Mouse (Mus musculus) liver, embryonic 13.5 days (tissue): ENCODE measurements around the gene Izumo4. TPM values are rescaled to one million over a fixed set of nuclear protein-coding genes. Genes with fewer than 3 reads are reported as not detected.
A peak's percentile ranks its signal among the peaks of the same experiment; 100 is the strongest.

ENCODE experiments used
- ATAC-seq: fragments of 200-750 bp; cut with Nextera tagmentation; 2 replicates; pipeline ENCODE4 v1.8.0; 2017; ENCODE audit warnings: low read depth, mild to moderate bottlenecking, moderate number of reproducible peaks, moderate library complexity
- DNase-seq: peaks from one replicate; pipeline ENCODE4 v3.0.0; 2022
- H3K27ac ChIP-seq: fragments of 300-500 bp; sonication (generic); 2 replicates; pipeline ENCODE4 v1.5.1; 2015; ENCODE audit warnings: moderate library complexity, mild to moderate bottlenecking, inconsistent platforms
- H3K27me3 ChIP-seq: fragments of 300-500 bp; sonication (generic); 2 replicates; pipeline ENCODE4 v1.6.1; 2015; ENCODE audit warnings: mild to moderate bottlenecking, inconsistent platforms
- H3K36me3 ChIP-seq: fragments of 300-500 bp; sonication (generic); 2 replicates; pipeline ENCODE4 v1.6.1; 2015; ENCODE audit warnings: mild to moderate bottlenecking, inconsistent platforms
- H3K4me1 ChIP-seq: fragments of 300-500 bp; sonication (generic); replicated peaks from 2 replicates; pipeline ENCODE4 v1.6.1; 2015; ENCODE audit warnings: inconsistent platforms
- H3K4me2 ChIP-seq: fragments of 300-500 bp; sonication (generic); 2 replicates; pipeline ENCODE4 v1.6.1; 2015; ENCODE audit warnings: inconsistent platforms, mild to moderate bottlenecking, moderate library complexity
- H3K4me3 ChIP-seq: fragments of 300-500 bp; sonication (generic); replicated peaks from 2 replicates; pipeline ENCODE4 v1.5.1; 2015; ENCODE audit warnings: mild to moderate bottlenecking, inconsistent platforms
- H3K9ac ChIP-seq: fragments of 300-500 bp; sonication (generic); 2 replicates; pipeline ENCODE4 v1.6.1; 2015; ENCODE audit warnings: mild to moderate bottlenecking, inconsistent platforms
- H3K9me3 ChIP-seq: fragments of 300-500 bp; sonication (generic); replicated peaks from 2 replicates; pipeline ENCODE4 v1.6.1; 2016; ENCODE audit warnings: inconsistent platforms
- WGBS: fragments of 180-500 bp; shearing (Covaris S2); methylation state at CpG from one replicate; pipeline ENCODE4 v1.1.7; 2015; ENCODE audit not compliant: insufficient replicate concordance; 5-methylcytosine and 5-hydroxymethylcytosine counted together
- polyA plus RNA-seq: library from polyadenylated mRNA; unstranded; fragments of >200 nt; fragmentation: Nextera tagmentation; extraction: Ambion mirVana; gene quantifications from 2 replicates; pipeline ENCODE4 v1.2.1, GENCODE M21; 2015

The Izumo4 gene
- polyA plus RNA-seq, 1 experiment from 2014 or later: 7.5 TPM

DNA sequence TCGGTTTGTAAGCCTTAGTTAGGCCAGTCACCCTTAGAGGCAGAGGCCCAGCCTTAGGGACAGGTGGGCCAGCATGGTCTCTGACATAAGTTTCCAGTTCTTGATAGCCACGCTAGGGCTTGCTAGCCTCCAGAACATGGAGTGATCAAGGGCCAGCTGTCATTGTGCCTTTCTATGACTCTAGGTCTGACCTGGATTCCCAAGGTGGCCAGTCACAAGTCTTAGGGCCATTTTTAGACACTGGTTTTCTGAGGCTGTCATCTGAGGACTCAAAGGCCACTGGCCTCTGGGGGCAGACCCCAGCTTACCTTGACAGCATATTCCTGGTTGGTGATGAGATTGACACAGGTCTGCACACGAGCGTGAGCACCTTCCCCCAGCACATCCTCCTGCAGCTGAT lies 30.7 kb upstream of the Izumo4 start:
- 85% methylated on average over 4 of the region's 4 CpGs for WGBS
- Histone ChIP-seq H3K36me3 (peaks cover 82% of the 10 kb centered on the region), H3K4me2 (no peak overlapping the region), H3K9ac (no peak overlapping the region), H3K27me3 (no peaks in the 10 kb centered on the region), H3K9me3 (no peaks in the 10 kb centered on the region), H3K4me1 (peaks cover 66% of the 10 kb centered on the region), H3K27ac (no peak overlapping the region), H3K4me3 (no peak overlapping the region)
- no peak for DNase-seq
- no peak for ATAC-seq

DNA sequence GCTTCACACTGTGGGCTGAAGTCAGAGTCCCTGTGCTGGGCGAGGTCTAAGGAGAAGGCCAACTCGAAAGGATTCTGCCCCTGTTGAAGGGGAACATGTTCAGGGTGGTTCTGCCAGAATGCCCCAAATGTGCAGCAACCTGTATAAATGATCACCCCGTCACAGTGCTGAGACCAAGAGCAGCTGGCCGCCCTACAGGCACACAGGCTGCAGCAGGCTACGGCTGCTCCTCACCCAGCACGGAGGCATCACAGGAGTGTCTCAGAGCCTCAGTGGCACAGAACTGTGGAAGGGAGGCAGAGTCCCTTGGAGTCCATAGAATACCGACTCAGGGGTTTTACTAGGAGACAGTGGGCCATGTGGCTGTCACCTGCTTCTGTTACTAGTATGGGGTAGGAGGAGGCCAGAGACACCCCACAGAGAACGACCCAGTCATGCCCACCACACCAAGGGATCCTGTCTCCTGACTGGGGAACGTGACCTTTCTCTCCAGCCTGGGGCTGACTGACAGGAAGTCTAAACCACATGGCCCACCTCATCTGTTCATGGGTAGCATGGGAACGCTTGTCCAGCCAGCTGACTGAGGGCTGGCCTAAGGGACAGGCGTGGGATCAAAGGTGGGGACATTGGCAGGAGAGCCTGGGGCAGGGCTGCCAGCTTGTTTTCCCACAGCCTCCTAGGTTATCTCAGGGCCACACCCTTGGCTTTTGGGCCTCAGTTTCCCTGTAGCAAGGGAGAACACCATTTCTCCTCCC lies 29.9 kb upstream of the Izumo4 start:
- WGBS: 78% methylated on average over 11 of the region's 11 CpGs
- peaks cover 62% of the 10 kb centered on the region for H3K4me1 ChIP-seq
- peak overlapping the region; percentile 98 for H3K4me2 ChIP-seq
- no peaks in the 10 kb centered on the region for H3K27me3 ChIP-seq
- ATAC-seq: no peak
- H3K36me3 ChIP-seq: peaks cover 73% of the 10 kb centered on the region
- no peaks in the 10 kb centered on the region for H3K9me3 ChIP-seq
- no peak overlapping the region for H3K4me3 ChIP-seq
- H3K27ac ChIP-seq: peak overlapping the region; percentile 100
- H3K9ac ChIP-seq: peak overlapping the region; percentile 99; the same call in 1 of the 2 replicates
- no peak for DNase-seq

DNA sequence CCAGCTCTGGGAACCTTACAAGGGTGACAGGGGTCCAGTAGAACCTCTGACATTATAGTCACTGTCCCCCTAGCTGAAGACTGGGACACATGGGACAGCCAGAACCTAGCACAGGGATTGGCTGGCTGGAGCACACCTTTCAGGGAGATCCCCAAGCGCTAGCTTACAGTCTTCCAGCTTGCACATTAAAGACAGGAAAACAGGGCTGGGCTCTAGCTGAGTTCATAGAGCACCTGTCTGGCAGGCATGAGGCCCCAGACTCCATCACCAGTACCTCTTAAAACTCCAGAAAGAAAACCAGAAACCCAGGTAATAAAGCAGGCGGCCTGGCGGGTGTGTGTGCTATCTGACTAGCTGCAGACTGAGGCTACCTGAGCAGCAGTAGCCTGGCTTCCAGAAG lies 28.3 kb upstream of the Izumo4 start:
- no peaks in the 10 kb centered on the region for H3K27me3 ChIP-seq
- peak overlapping the region; percentile 94 for H3K4me3 ChIP-seq
- no peak for ATAC-seq
- H3K4me1 ChIP-seq: peaks cover 69% of the 10 kb centered on the region
- peak overlapping the region; percentile 99 for H3K9ac ChIP-seq
- DNase-seq: no peak
- 72% methylated on average over 3 of the region's 3 CpGs for WGBS
- no peaks in the 10 kb centered on the region for H3K9me3 ChIP-seq
- peak overlapping the region; percentile 98 for H3K4me2 ChIP-seq
- H3K27ac ChIP-seq: peak overlapping the region; percentile 100
- H3K36me3 ChIP-seq: peaks cover 57% of the 10 kb centered on the region

DNA sequence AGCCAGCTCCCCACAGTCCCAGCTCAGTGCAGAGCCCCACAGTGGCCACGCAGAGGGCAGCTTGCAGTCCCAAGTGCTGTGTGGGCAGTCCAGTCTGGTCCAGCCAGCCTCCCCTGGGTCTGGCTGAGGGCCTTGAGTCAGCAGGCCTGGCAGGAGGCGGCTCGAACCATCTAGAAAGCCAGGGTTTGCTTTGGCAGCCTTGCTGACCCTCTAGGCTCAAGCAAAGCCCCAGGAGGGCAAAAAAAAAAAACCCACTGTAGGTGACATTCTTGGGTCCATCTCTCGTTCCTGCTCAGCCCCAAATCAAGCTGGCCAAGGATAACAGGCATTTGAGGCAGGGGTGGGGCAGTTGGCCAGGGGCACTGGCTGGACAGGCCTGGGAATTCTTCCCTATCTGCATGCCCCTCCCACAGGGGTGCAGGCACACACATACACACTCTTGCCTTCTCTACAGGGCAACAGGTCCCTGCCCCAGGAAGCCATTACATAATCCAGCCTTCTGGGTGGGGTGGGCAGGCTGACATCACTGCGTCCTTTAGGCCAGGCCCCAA lies 27.7 kb upstream of the Izumo4 start:
- Histone ChIP-seq H3K9me3 (no peaks in the 10 kb centered on the region), H3K36me3 (peaks cover 52% of the 10 kb centered on the region), H3K4me1 (peaks cover 72% of the 10 kb centered on the region), H3K9ac (peak overlapping the region; percentile 99), H3K27me3 (no peaks in the 10 kb centered on the region), H3K27ac (peak overlapping the region; percentile 100), H3K4me3 (peak overlapping the region; percentile 94), H3K4me2 (peak overlapping the region; percentile 98)
- ATAC-seq (no peak), DNase-seq (no peak)
- WGBS: 63% methylated on average over 5 of the region's 5 CpGs

DNA sequence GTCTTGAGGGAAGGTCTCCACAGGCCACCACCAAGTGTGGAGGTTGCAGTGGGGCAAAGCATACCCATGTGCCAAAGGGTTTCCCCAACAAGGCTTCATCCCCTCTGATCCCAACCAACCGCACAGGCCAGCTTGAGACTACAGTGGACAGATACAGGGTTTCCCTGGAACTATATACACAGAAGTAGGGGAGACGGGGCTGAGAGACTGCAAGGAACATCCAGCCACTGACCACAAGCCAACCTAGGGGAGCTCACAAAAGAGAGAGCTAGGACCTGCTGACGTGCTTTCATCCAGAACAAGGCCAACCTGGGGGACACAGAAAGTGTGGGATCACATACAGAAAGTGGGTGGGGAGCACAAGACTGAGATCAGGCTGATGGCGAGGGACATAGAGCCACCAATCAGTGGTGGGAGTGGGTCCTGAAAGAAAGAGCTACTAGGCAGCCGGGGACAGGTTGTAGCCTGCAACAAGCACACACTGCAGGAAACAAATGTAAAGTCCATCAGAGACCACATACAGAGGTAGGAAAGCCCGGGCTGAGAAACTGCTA lies 27.1 kb upstream of the Izumo4 start:
- DNase-seq (no peak), ATAC-seq (no peak)
- Histone ChIP-seq H3K4me1 (peaks cover 77% of the 10 kb centered on the region), H3K4me3 (peak overlapping the region; percentile 94), H3K9me3 (no peaks in the 10 kb centered on the region), H3K9ac (peak overlapping the region; percentile 99), H3K4me2 (peak overlapping the region; percentile 98), H3K27me3 (no peaks in the 10 kb centered on the region), H3K27ac (peak overlapping the region; percentile 100), H3K36me3 (peaks cover 45% of the 10 kb centered on the region)
- WGBS: 11% methylated on average over 6 of the region's 6 CpGs

DNA sequence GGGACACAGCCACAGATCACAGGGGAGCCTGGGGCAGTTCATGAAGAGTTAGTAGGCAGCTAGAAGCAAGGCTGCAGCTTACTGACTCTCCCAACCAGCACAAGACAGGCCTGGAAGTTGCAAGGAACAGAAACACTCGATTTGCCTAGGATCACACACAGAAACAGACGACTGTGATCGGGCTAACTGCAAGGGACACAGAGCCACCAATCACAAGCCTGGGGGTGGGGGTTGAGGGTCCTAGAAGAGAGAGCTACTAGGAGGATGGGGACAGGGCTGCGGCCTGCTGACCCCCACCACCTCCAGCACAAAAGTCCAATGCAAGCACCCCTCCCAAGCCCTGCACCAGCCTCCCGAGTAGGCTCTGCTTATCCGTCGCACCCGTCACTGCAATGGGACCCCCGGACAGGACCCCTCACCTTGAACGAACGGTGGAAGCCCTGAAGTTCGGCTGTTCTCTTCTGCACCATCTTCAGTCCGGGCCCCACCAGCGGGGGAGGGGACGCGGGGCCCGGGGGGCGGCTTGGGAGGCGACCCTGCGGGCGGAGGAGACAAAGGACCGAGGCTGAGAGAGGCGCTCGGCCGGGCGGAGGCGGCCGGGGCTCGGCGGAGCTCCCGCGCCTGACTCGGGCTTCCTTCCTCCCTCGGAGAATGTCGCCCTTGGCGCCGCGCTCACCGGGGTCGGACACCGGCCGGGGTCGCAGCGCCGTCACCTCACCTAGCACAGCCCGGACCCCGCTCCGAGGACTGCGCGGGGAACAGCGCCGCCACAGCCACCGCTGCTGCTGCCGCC lies 26.4 kb upstream of the Izumo4 start:
- H3K9me3 ChIP-seq: no peaks in the 10 kb centered on the region
- H3K27ac ChIP-seq: peak overlapping the region; percentile 100
- H3K4me3 ChIP-seq: peak overlapping the region; percentile 94
- H3K36me3 ChIP-seq: peaks cover 38% of the 10 kb centered on the region
- peak overlapping the region; percentile 98 for H3K4me2 ChIP-seq
- DNase-seq: no peak
- peak overlapping the region; percentile 99 for H3K9ac ChIP-seq
- no peak for ATAC-seq
- H3K27me3 ChIP-seq: no peaks in the 10 kb centered on the region
- H3K4me1 ChIP-seq: peaks cover 82% of the 10 kb centered on the region
- under 1% methylated on average over 54 of the region's 54 CpGs for WGBS

DNA sequence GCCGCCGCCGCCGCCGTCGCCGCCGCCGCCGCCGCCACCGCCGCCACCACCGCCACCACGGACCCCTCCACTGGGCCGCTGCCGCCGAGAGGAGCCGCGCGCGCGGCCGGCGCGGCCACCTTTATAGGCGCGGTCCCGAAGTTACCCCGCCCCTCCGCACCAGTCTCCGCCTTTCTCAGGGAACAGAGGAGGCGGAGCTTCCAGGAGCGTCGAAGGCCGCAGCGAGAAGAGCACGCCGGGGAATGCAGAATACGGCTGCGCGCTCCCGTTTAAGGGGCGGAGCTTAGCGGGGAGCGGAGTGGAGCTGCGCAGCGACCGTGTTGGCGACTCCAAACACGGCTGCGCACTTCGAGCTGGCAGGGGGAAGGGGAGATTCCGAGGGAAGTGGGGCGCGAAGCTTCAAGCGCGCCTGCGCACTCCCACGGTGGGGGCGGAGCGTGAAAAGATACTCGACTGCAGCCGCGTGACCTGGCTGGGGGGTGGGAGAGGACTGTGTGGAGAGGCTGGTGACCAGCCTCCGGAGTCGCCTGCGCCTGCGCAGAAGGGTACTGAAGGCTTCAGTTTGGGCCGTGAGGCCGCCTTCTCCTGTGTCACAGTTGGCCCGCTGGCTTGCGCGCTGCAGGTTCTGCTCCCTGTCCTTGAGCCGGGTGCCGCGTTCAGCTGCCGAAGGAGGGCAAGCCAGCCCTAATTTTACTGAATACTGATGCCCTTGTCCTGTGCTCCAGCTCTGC lies 25.6 kb upstream of the Izumo4 start:
- H3K4me1 ChIP-seq: peaks cover 82% of the 10 kb centered on the region
- H3K27me3 ChIP-seq: no peaks in the 10 kb centered on the region
- ATAC-seq: peak; percentile 82
- peaks cover 31% of the 10 kb centered on the region for H3K36me3 ChIP-seq
- DNase-seq: peak; percentile 97
- no peaks in the 10 kb centered on the region for H3K9me3 ChIP-seq
- peak overlapping the region; percentile 100 for H3K27ac ChIP-seq
- H3K4me3 ChIP-seq: peak overlapping the region; percentile 94
- H3K9ac ChIP-seq: peak overlapping the region; percentile 99
- under 1% methylated on average over 78 of the region's 78 CpGs for WGBS
- H3K4me2 ChIP-seq: peak overlapping the region; percentile 98

DNA sequence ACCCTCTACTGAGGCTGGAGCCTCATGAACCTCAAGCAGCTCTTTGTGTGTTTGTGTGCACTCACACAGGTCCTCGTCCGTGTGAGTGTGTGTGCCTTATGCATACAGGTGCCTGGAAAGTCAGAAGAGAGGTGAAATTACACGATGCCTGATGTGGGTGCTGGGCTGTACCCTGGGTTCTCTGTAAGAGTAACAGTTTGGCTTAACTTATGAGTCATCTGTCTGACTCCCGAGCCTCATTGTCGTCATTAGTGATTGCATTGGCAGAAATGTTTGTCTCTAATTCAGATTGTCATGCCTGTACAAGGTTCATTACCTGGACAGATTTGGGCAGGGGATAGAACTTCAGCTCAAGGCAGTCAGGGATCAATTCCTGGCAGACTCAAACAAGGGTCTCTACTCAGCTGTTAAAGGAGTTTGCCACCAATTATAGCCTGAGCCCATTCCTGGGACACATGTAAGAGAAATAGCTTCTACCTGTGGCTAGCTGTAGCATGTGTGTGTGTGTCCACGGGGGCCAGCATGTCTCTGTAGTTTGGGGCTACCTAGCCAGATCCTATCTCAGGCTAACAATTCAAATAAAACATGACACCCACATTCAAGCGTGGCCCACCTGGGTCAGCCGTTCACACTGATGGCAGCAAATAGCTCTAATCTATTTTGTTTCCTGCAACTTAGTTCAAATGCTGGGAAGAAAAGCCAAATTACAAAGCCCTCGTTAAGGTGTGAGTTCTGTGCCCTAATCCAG lies 24.7 kb upstream of the Izumo4 start:
- WGBS: 7% methylated on average over 9 of the region's 9 CpGs
- no peaks in the 10 kb centered on the region for H3K9me3 ChIP-seq
- ATAC-seq (no peak), DNase-seq (no peak)
- peak overlapping the region; percentile 94 for H3K4me3 ChIP-seq
- peaks cover 21% of the 10 kb centered on the region for H3K36me3 ChIP-seq
- H3K4me2 ChIP-seq: peak overlapping the region; percentile 98
- H3K9ac ChIP-seq: peak overlapping the region; percentile 94
- H3K27me3 ChIP-seq: no peaks in the 10 kb centered on the region
- peaks cover 73% of the 10 kb centered on the region for H3K4me1 ChIP-seq
- peak overlapping the region; percentile 100 for H3K27ac ChIP-seq

DNA sequence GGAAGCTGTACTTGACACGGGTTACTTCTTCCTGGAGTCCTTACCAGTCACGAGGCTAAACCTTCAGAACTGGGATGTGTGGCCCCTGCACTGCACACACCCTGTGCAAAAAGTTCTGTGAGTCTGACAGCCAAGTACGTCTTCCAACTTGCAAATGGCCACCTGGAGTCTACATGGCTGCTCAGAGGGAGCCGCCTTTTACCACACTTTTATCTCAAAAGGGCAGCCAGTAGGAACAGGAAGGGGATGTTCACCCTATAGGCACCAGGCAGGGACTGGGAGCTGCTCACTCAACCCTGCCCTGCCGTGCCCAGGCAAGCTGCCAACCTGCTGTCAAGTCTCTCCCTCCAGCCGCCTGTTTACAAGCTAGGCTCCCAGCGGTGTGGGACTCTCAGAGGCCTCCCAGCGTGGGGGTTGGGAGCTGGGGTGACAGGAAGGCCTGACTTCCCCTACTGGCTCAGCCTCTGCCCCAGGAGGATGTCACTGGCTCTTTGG lies 24.0 kb upstream of the Izumo4 start, which contains the start of gene Mknk2:
Gene Mknk2, minus strand, starts transcription at position 171 of the 495 bp plus-strand sequence.
- Histone ChIP-seq H3K9ac (peak within 1 kb of the TSS; percentile 94), H3K27me3 (no peaks in the 10 kb centered on the region), H3K4me2 (peak within 1 kb of the TSS; percentile 98), H3K27ac (peak within 1 kb of the TSS; percentile 100), H3K36me3 (peaks cover 17% of the 10 kb centered on the region), H3K9me3 (no peaks in the 10 kb centered on the region), H3K4me1 (peaks cover 68% of the 10 kb centered on the region), H3K4me3 (peak within 1 kb of the TSS; percentile 94)
- WGBS: under 1% methylated on average over 8 of the region's 8 CpGs
- ATAC-seq: peak; percentile 71
- peak; percentile 80 for DNase-seq
